Comparison of ENCODE assay signal across 27 mouse cellular contexts in genomic region chr4:125522931-125523330, GRCm38 (mm10). TPM values are rescaled to one million over a fixed set of nuclear protein-coding genes. Genes with fewer than 3 reads are reported as not detected.
"Had no signal": no experiment of that assay in that cellular context is flagged by ENCODE, and none has a peak within 500 bp of the region (broad histone marks: within the 10 kb centered on the region; RNA-seq: fewer than 3 reads in every experiment).

No protein-coding gene starts in this region.

- H3K4me1 ChIP-seq: heart, embryonic 10.5 days had no signal

- H3K4me3 ChIP-seq: embryonic facial prominence, embryonic 10.5 days; embryonic facial prominence, embryonic 12.5 days; embryonic facial prominence, embryonic 13.5 days; embryonic facial prominence, embryonic 15.5 days; erythroblast, embryonic 14.5 days; forebrain, embryonic 10.5 days; forebrain, embryonic 12.5 days; forebrain, embryonic 13.5 days; forebrain, embryonic 15.5 days; gastrocnemius, adult 2 months; heart, adult 2 months; heart, embryonic 10.5 days had no signal

- ATAC-seq: forebrain, embryonic 13.5 days; forebrain, embryonic 15.5 days; forebrain, embryonic 16.5 days; forebrain, postnatal 0 days had no signal

- H3K9me3 ChIP-seq: embryonic facial prominence, embryonic 10.5 days; embryonic facial prominence, embryonic 12.5 days; embryonic facial prominence, embryonic 13.5 days; embryonic facial prominence, embryonic 15.5 days; forebrain, embryonic 10.5 days; forebrain, embryonic 12.5 days; forebrain, embryonic 13.5 days; forebrain, embryonic 15.5 days; heart, embryonic 10.5 days had no signal

- H3K27me3 ChIP-seq: embryonic facial prominence, embryonic 12.5 days; embryonic facial prominence, embryonic 13.5 days; embryonic facial prominence, embryonic 15.5 days; forebrain, embryonic 15.5 days had no signal

- H3K36me3 ChIP-seq: embryonic facial prominence, embryonic 10.5 days; embryonic facial prominence, embryonic 12.5 days; embryonic facial prominence, embryonic 13.5 days; embryonic facial prominence, embryonic 15.5 days; forebrain, embryonic 10.5 days; forebrain, embryonic 12.5 days; forebrain, embryonic 15.5 days; heart, embryonic 10.5 days had no signal

- H3K27ac ChIP-seq: embryonic facial prominence, embryonic 10.5 days; embryonic facial prominence, embryonic 12.5 days; embryonic facial prominence, embryonic 13.5 days; embryonic facial prominence, embryonic 15.5 days; forebrain, embryonic 10.5 days; forebrain, embryonic 12.5 days; forebrain, embryonic 13.5 days; forebrain, embryonic 15.5 days; gastrocnemius, adult 2 months; heart, adult 2 months; heart, embryonic 10.5 days had no signal

- H3K9ac ChIP-seq: embryonic facial prominence, embryonic 12.5 days; embryonic facial prominence, embryonic 13.5 days; embryonic facial prominence, embryonic 15.5 days; forebrain, embryonic 12.5 days; forebrain, embryonic 13.5 days; forebrain, embryonic 15.5 days; forebrain, postnatal 0 days had no signal

- DNase-seq: cerebellum, adult 9-11 months; cerebellum, postnatal 10 days; cerebellum, postnatal 14 days; cerebellum, postnatal 25 days; cerebellum, postnatal 36 days; embryo, embryonic 11 days; forebrain, postnatal 0 days; gastrocnemius, adult 2 months; gastrocnemius, postnatal 10 days; gastrocnemius, postnatal 14 days; gastrocnemius, postnatal 25 days; gastrocnemius, postnatal 36 days; heart, adult 11 months; heart, adult 18-20 months; heart, adult 2 months had no signal

- H3K4me2 ChIP-seq: embryonic facial prominence, embryonic 12.5 days; embryonic facial prominence, embryonic 13.5 days; embryonic facial prominence, embryonic 15.5 days; forebrain, embryonic 12.5 days; forebrain, embryonic 13.5 days; forebrain, embryonic 15.5 days; heart, embryonic 11.5 days had no signal

RNA-seq across cellular contexts. Expression of gene Grik3, which starts 32.4 kb away (rescaled TPM):
- polyA plus RNA-seq: erythroblast, embryonic 14.5 days had no signal
